Mouse (Mus musculus): Measurements from ENCODE around the gene Ush2a. TPM values are rescaled to one million over a fixed set of nuclear protein-coding genes. Genes with fewer than 3 reads are reported as not detected.
A peak's percentile ranks its signal among the peaks of the same experiment; 100 is the strongest.

Ush2a gene
- total RNA-seq, 1 experiment from 2014 or later: 0.07 TPM

DNA sequence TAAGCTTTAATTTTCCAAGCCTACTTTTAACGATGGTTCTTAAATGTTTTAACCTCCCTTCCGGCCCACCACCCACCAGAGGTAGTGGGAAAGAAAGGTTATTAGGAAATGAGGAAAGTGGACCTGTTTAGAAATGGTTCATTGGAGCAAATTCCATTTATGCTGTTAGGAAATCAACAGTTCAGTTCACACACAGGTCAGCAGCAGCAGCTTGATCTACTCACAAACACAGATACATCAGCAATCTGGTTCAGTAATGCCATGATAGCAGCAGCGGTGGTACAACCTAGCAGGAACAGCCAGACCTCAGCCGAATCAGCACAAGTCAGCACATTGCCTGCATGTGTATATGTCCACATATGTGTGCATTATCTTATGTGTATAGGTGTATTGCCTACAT lies 748.8 kb downstream of the Ush2a start:
- DNase-seq: no peak

DNA sequence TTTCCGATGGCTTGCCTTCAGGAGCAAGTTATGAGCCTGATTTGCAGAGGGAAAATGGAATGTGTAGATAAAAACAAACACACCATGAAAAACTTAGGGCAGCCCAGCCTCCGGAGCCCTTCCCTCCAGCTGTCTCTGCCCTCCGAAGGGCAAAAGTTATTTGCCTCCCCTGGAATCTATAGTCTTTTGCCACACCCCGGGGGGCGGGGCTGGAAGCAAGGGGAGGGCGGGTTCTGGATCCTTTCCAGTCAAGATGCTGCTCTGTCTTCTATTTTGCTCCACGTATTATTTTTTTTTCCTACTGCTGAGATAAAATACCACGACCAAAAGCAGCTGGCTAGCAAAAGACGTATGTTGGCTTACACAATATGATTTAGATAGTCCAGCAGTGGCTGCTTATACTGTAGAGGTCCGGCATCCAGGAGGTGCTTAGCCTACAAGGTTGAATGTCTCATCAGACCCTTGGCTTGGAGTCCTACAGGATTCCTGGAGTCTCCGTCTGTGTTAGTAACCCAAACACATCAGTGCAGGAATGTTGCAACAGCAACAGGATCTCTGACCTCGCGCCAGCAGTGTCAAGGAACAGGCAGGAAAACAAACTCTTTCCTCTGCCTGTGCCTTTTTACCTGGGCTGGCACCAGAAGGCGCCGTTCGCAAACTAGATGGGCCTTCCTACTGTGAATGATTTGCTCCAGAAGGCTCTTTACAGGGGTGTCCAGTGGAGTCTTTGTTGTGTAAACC lies 751.2 kb downstream of the Ush2a start:
- peak; percentile 69 for DNase-seq

GRCm38 (mm10) chr1:189013587-189013921 lies 751.7 kb downstream of the Ush2a start:
- DNase-seq: no peak

Measured in adrenal gland, postnatal 14 days (tissue).